Mouse (Mus musculus) spleen, postnatal 36 days (tissue): Measurements from ENCODE around the gene Mlycd.

Source experiments
- DNase-seq, 2 experiments: peaks; one replicate each; pipeline ENCODE4 v3.0.0; 2022; ENCODE audit warnings: low spot score in 2 of 2, mixed read lengths in 1 of 2

Mlycd gene

DNA sequence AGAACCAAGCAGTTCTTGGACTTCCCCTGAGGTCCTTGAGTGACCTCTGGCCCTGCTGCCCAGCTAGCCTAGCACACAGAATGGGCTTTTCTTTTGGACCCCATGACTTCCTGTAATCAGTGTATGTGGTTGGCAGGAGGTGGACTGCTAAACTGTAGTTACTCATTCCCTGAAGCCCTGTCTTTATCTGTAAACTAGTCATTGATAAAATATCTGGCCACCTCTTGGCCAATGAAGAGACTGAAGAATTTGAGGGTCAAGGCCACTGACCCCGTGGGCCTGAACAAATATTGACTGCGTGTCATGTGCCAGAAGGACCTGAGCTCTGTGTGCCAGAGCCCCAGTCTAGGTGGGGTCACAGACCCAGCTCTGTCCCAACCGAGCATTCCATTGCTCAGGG is 37.7 kb downstream of the Mlycd start:
- no peak for DNase-seq

DNA sequence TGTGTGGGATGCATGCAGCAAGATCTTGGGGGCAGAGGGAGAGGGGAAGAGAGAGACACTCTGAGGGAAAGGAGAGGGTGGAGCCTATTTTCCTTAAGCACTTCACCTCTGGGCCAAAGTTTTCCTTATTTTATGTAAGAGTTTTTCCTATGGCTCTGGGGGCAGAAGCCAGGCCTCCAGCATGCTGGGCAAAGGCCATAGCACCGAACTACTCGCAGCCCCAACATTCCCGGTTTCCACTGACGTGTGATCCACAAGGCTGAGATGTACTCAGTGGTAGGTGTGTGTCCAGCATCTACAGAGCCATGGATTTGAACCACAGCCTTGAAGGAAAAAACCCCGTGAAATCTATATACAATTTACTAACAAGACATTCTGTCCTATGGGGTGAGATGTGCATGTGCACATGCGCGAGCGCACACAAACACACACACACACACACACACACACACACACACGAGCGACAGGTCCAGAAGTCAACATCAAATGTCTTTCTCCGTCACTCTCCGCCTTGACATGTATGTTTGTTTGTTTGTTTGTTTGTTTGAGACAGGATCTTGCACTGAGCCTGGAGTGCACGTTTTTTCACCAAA is 39.0 kb downstream of the Mlycd start, which contains the start of gene Osgin1:
Gene Osgin1, plus strand, starts transcription at position 543 of the 593 bp plus-strand sequence.
- no peak for DNase-seq

DNA sequence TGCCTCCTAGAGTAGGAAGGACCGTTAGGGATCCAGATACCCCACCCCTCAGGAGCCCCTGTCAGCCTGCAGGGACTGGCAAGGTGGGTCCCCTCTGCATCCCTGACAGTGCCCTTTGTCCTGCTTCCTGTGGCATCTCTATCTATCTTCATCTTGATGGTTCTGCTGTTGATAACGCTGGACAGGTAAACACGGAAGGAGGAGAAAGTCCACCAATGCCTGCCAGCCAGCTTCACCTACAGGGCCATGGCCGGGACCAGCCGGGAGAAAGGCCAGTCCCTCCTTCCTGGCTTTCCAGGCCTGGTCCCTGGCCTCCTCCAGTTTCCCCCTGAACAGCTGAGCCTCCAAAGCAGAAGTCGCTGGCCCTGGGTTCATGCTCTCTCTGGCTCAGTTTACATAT is 39.9 kb downstream of the Mlycd start:
- DNase-seq: no peak

DNA sequence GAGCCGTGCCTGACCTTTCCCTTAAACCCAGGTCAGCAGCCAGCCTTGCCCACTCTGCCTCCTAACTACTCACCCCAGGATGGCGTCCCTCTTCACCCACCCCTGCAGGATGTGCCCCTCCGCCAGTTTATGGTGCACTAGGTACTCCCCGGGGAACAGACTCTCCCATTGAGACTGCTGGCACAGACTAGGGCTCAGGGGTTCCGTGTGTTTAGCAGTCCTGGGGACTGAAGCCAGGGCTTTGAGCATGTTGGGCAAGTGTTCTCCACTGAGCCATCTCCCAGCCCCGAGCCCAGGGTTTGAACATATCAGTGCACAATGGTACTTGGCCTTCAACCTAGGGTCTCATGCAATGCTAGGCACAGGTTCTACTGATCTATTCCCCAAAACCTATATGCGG is 40.8 kb downstream of the Mlycd start:
- no peak for DNase-seq

DNA sequence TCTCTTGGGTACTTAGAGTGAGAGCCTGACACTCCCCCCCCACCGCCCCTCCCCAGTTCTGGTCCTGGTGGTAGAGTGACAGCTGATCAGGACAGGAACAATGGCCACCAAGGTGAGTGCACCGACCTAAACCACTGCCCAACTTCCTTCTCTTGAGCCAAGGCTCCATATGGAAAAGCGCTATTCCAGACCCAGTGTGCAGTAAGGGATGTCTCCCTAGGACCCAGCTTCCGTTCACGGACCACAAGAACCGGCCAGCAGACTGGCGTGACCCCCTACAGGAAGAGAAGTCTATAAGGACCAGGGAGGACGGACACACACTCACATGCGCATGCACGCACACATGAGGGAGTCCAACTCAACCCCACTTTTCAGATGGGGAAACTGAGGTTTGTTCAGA is 41.7 kb downstream of the Mlycd start:
- no peak for DNase-seq

DNA sequence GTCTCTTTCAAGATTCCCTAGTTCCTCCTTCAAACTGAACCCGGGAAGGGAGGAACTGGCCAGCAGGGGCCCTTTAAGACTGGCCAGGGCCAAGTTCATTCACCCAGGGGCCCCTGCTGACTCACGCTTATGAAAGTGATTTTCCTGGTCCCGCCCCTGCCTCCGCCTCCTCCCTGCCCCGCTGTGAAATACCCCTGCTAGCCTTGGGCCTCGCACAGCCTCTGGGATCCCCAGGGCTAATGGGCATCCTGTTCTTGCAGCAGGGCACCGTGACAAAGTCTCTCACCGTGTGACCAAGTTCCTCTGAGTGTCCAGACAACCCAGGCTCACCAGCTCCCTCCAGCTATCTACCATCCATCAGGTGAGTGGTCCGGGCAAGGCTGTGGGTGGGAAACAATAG is 42.3 kb downstream of the Mlycd start:
- peak; percentile 61 to 73 for DNase-seq

DNA sequence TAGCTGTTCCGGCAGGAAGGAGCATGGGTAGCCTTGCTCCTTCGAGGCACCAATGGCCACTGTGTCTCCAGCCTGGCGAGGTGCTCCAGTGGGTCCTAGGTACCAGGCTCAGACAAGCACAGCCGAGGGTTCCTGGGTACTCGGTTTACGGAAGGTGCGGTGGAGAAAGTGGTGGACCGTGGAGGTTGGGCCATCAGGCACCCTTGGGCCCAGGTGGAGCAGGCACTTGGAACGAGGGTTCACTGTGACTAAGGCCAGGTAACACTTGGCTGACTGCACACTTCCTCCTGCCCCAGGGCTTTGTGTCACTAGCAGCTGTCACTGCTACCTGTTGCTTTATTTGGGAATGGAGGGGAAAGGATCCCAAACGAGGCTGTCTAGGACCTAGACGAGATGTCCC is 42.8 kb downstream of the Mlycd start:
- no peak for DNase-seq

DNA sequence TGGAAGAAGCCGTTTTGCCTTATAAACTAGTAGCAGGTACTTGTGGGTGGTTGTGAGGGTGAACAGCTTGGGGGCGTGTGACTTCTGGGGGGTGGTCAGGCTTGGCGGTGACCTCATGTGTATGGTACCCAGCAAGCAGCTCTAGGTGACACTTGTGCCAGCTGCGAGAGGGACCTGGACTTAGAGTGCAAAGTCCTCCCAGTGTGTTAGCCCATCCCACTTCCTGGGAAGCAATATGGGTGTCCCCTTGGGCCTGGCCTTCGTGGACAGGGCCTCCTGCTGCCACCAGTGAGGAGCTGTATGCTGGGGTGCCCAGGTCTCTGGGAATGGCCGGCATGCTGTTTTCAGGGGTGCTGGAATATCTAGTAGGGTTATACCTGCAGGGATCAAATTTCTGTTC is 44.2 kb downstream of the Mlycd start:
- no peak for DNase-seq

DNA sequence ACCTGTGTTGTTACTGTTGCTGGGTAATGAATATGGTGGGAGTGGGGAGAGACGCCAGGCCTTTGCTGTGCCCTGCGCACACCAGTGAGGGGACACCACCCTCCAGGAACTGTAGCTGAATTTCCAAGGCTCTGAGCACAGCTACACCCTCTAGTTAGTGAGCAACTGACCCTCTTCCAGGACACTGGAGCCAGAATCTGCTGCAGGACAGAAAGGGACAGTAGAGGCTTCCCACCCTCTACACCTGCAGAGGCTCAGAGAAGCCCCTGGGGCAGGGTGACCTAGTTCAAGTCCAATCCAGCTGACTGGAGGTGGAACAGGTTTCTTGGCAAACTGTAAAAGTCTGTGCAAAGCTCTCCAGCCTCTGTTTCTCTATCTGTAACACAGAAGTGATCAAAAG is 44.7 kb downstream of the Mlycd start:
- no peak for DNase-seq

DNA sequence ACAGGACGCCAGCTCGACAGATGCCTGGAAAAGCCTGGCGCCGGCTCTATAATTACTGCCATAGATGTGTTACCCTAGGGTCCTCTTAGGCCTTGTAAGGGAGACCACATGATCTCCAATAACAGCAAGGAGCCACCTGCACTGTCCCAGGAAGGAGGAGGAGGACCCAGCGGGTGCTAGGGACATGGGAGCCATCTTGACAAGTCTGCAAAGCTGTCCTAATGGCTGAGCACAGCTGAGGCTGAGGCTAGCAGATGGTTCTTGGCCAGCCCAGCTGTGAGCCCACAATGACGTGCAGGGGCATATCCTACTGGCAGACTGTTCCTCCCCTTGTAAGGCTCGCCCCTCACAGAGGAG is 45.2 kb downstream of the Mlycd start:
- no peak for DNase-seq

DNA sequence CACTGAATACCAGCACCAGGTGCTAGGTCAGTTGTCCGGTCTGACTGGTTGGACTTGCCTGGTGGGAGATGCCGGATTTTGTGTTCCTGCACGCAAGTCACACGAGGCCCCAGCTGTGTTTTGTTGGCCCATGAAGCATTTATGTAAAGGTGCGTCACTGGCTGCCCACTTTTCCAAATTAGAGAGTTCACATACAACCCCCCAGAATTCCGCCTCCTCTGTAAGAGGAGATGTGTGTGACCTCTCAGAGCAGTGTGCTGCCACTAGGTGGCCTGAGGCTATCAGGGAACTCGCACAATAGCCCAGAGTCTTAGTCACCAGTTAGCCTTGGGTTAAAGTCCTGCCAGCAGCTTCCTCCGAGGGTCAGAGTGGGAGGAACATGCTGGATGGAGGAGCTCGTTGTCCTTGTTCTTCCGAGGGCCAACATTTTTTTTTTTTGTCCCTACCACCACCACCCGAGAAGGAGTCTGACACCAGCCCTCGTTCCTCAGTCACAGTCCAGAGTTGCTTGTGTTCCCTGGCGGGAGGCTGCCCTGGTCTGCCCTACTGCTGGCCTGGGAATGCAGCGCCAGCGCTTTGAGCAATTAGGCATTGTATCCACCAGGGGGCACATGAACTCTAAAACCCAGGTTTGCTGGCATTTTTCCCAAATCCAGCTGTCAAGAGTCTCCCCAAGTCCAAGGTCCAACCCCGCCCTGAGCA is 45.7 kb downstream of the Mlycd start:
- DNase-seq: peak; percentile 32 to 33

DNA sequence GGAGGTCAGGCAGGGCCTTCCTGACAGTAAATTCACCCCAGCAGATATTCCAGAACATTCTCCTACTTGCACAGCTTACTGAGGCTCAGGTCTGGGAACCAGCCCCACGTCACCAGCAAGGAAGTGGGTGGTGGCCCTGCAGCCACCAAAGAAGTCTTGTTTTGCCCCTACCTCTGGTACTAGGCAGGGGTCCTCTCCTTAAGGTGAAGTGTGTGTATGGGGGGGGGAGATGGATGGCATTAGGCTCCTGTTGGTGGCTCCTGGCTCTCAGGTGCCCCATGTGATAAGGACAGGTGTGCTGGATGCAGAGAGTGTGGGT is 46.2 kb downstream of the Mlycd start:
- DNase-seq: no peak

DNA sequence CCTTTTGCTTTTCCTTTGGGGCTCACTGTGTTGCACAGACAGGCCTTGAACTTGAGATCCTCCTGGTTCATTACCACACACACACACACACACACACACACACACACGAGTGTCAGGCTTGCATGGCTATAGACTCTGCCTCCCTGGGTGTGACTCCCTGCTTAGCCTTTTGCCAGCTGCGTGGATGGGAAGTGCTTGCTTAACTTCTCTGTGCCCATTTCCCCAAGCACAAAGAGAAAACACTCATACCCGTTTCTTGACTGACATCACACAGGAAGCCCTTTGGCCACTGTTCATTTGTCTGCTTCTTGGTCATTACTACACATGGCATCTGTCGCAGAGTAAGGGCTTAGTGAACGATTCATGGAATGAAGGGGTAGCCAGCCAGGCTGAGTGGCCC is 47.3 kb downstream of the Mlycd start:
- no peak for DNase-seq

DNA sequence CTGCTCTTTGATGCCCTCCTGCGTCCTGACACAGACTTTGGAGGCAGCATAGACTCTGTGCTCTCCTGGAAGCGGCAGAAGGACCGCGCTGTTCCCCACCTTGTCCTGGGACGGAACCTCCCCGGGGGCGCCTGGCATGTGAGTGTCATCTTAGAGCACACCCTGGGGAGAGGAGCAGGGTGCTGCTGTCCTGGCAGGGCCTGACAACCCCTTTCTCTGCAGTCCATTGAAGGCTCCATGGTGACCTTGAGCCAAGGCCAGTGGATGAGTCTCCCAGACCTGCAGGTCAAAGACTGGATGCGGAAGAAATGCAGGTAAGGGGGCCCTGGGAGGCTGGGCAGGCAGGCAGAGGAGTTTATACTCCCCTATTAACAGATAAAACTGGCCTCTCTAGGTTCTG is 48.3 kb downstream of the Mlycd start:
- no peak for DNase-seq

DNA sequence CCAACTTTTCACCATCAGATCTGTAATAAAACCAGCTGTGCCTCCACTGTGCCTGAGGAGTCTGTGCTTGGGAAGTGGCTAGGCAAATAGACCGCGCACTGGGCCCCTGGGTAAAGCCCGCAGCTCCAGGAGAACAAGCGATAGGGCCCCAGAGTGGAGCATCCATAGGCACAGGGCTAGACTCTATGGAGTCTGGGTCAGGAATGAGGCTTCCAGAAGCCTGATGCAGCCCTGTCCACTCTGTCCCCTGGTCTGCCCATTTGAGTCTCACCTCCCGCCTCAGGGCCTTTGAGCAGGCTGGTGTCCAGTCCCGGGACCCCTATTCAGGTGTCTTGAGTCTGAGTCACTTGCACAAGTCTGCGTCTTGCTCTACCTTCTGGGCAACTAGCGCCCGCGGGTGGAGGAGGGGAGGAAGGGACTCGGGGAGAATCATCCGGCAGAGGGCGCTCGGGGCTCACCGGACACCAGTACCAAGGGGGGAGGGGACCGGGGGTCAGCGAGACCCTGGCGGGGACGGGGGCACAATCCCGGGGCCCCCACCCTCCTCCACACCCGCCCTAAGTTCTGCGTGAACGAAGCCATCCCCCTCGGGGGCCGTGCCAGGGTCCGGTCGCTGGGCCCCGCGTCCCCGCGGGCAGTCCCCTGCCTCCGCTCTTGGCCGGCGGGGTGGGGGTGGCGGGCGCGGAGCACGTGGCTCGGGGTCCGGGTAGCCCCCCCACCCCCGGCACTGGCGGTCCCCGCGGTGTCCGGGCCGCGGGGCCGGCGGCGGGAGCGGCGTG is 51.7 kb downstream of the Mlycd start, which contains the start of gene Necab2:
Gene Necab2, plus strand, starts transcription at position 509 of the 779 bp plus-strand sequence.
- DNase-seq: peak; percentile 54 to 60

DNA sequence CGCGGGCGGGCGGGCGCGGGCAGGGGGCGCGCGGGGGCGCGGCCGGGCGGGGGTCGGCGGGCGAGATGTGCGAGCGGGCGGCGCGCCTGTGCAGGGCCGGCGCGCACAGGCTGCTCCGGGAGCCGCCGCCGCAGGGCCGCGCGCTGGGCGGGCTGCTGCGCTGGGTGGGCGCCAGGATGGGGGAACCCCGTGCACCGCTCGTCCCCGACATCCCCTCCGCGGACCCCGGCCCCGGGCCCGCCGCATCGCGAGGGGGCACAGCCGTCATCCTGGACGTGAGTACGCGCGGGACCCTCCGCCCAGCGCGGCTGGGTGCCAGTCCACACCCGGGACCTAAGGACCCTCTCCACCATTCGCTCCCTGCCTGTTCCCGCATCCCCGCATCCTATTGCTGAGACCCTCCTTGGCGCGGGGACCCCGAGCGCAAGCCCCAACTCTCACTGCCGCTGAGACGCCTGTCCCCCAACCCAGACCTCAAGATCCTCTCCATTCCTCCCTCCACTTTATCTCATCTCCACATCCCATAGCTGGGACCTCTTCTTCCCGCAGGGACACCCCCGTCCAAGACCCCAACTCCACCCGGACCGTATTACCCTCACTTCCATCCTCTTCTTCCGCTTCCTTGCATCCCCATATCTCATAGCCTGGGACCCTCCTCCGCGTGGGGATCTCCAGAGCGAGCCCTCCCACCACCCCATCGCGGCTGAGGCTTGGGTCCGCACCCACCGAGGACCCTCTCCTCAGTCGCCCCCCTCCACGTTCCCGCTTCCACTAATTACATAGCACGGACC is 52.5 kb downstream of the Mlycd start:
- DNase-seq: no peak

DNA sequence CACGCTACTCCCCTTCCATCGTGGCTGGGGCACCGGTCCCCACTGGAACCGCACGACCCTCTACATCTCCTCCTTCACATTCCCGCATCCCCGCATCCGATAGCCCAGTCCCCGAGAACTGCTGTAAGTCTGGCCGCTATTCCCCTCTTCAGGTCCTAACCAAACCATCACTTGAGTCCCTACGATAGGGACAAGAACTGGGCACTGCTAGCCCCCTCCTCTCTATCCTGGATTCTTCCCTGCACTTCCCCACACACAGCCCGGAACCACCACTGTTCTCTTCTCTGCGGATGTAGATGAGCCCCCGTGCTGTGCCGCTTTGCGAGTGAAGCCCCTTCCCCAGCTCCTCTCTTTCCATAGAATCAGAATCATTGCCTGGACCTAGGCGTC is 53.1 kb downstream of the Mlycd start:
- no peak for DNase-seq

DNA sequence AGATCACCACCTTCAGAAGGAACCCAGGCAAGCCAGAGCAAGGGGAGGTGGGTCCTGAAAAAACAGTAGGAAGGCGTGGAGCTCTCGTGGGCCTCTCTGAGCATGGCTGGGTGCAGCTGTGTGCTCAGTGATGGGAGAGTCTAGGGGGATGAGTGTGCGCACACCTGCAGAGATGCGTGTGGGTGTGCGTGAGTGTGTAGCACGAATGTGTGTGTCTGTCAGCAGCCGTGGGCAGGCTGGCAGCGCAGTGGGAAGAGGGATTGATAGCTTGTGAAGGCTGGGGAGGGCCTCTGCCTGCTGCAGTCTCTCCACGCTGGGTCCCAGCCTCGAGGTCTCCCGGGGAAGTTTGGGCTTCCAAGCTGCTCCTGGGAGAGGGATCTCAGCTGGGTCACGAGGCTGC is 54.9 kb downstream of the Mlycd start:
- DNase-seq: no peak

DNA sequence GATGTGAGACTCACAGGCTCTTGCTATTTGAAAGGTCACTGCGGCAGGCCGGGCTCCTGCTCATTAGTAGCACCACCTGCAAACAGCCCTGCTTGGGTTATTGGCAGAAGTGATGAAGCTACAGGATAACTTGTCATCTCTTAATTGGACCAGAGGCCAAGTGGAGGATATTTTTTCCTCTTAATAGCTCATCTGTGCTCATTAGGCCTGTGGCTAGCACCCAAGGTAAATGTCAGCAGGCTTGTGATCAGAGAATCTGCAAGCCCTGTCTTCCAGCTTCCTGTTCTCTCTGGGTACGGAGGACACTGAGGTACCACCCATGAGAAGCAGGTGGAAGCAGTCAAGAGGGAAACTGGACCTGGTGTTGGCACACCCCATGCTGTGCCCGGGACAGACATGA is 56.5 kb downstream of the Mlycd start:
- DNase-seq: no peak

DNA sequence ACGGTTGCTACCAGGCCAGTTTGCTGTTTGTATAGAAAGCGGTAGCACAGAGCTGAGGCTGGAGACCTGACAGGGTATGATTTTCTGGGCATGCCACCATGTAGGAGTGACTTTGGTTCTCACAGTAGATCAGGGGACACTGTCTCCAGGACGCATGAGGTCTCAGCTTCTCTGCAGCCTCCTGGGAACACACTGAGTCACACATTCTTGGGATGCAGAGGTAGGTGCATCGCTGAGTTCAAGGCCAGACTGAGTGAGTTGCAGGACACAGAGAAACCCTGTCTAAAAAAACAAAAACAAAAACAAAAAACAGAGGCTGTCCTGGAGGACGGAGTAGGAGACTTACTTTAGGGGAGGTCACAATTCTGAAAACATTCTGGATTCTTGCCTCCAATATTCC is 58.2 kb downstream of the Mlycd start:
- DNase-seq: no peak

DNA sequence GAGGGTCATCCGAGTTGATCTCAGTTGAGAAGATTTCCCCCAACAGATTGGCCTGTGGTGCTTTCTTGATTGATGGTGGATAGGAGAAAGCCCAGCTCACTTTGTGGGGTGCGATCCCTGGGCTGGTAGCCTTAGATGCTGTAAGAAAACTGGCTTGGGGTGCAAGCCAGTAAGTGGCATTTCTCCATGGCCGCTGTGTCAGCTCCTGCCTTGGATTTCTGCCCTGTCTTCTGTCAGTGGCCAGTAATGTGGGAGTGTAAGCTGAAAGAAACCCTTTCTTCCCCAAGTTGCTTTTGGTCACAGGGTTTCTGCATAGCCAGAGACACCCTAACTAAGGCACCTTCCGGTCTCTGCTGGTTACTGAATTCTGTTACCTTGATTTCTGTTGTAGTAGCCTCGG is 61.4 kb downstream of the Mlycd start:
- no peak for DNase-seq

DNA sequence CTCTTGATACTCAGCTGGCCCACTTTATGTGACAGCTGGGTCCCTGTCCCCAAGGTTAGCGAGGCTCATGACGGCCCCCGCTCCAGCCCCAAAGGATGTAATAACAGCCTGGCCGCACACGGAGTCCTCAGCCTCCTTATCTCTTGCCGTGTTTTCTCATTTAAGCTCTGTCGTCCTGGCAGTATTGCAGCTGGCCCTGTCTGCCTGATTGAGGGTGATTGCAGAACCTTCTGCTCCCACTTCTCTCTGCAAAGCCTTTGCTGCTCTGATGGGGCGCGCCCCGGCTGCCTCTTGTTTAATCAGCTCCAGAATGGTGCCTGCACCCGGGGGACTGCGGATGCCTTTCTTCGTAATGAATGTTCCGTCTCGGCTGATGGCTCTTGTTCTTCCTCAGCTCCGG is 65.0 kb downstream of the Mlycd start:
- no peak for DNase-seq
